Mouse (Mus musculus) heart, postnatal 25 days (tissue): Measurements from ENCODE around the gene B830017H08Rik. TPM values are rescaled to one million over a fixed set of nuclear protein-coding genes. Genes with fewer than 3 reads are reported as not detected.

Experiments
- total RNA-seq, 2 experiments: library from RNA; stranded (reverse); gene quantifications; 2 replicates each; pipeline ENCODE4 v1.2.3; 2021

Gene B830017H08Rik
- total RNA-seq, 2 experiments from 2014 or later, result not detected

Other genes starting within 250 kb of the B830017H08Rik start
- gene Slc7a4, start 249.9 kb upstream of the B830017H08Rik start, total RNA-seq, result 1 to 10 TPM; 1.4 to 2.3 TPM
- gene Smpd4, start 213.8 kb upstream of the B830017H08Rik start, total RNA-seq, result 10 to 100 TPM; 18.3 to 20.7 TPM
- gene Ccdc74a, start 186.7 kb upstream of the B830017H08Rik start, total RNA-seq, result under 1 TPM in 1 of 2 experiments, not detected in 1; 0.36 TPM
- 10 to 100 TPM; 24.5 to 26.6 TPM for gene Med15, start 100.2 kb upstream of the B830017H08Rik start, total RNA-seq
- gene Klhl22, start 73.5 kb upstream of the B830017H08Rik start, total RNA-seq, result 10 to 100 TPM; 16.1 to 16.7 TPM
- gene Scarf2, start 35.8 kb upstream of the B830017H08Rik start, total RNA-seq, result 1 to 10 TPM; 5.1 to 5.6 TPM
- gene Car15, start 5.2 kb downstream of the B830017H08Rik start, total RNA-seq, result 1 to 10 TPM; 1.8 to 2.5 TPM
- gene Gm20518, start 58.5 kb downstream of the B830017H08Rik start, total RNA-seq, result under 1 TPM; 0.17 to 0.68 TPM
- gene Tssk1, start 61.1 kb downstream of the B830017H08Rik start, total RNA-seq, result under 1 TPM; 0.05 to 0.11 TPM
- gene Dgcr2, start 65.4 kb downstream of the B830017H08Rik start, total RNA-seq, result 10 to 100 TPM; 46.5 to 49.5 TPM
- not detected for gene Tssk2, start 65.5 kb downstream of the B830017H08Rik start, total RNA-seq
- 1 to 10 TPM; 8.7 to 9.3 TPM for gene Ess2, start 78.2 kb downstream of the B830017H08Rik start, total RNA-seq
- not detected for gene Gsc2, start 81.9 kb downstream of the B830017H08Rik start, total RNA-seq
- 10 to 100 TPM in 1 of 2 experiments, 1 to 10 TPM in 1; 7.1 to 14.8 TPM for gene Slc25a1, start 95.1 kb downstream of the B830017H08Rik start, total RNA-seq
- not detected for gene Vpreb2, start 147.3 kb downstream of the B830017H08Rik start, total RNA-seq
- gene Dgcr6, start 219.7 kb downstream of the B830017H08Rik start, total RNA-seq, result 10 to 100 TPM; 39.6 to 44.8 TPM